Mouse (Mus musculus): Measurements from ENCODE around the gene Pcp4l1.

Gene Pcp4l1

GRCm38 (mm10) chr1:171135600-171135999 is 60.5 kb downstream of the Pcp4l1 start:
- DNase-seq = no peak

DNA sequence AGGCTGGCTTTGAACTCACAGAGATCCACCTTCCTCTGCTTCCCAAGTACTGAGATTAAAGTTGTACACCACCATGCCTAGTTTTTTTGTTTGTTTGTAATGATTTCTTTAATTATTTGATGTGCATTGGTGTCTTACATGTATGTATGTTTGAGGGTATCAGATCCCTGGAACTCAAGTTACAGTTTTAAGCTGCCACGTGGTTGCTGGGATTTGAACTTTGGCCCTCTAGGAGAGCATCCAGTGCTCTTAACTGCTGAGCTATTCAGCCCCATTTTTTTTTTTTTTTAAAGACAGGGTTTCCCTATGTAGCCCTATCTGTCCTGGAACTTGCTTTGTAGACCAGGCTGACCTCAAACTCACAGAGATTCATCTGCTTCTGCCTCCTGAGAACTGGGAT is 65.1 kb downstream of the Pcp4l1 start:
- no peak for DNase-seq

DNA sequence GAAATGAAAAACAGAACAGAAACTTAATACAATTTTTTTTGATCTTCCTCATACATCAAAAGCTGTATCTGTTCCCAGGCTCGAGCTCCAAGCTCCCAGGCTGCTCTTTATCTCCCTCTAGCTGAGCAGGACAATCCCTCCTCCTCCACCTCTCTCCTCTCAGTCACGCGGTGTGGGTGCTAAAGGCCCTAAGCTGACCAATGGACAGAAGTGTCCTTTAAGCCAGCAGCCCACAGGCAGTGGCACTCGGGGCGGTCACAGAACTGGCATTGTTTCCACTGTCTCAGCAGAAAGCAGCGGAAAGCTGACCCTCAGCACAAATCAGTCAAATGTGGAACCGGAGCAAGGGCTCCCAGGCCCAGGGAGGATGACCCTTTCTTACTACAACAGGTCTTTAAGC is 66.8 kb downstream of the Pcp4l1 start:
- DNase-seq = no peak

DNA sequence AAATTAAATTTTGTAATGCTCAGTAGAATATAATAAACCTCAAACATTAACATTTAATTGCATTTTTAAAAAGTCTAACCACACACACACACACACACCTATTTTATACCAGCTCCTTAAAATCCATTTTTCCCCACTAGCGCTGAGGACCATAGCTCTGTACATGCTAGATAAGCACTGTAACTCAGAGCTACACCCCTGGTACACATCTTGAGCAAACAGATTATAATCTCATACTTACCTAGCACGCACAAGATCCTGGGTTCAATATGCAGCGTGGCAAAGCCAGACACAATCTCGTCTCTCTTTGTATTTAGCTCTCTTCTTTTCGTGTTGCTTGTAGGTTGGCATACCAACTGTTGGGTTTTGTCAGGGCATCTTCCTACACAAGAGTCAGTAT is 71.7 kb downstream of the Pcp4l1 start:
- DNase-seq = no peak

All from B cell, adult 2 months (primary cell).